Mouse (Mus musculus) hindbrain, embryonic 12.5 days (tissue): ENCODE measurements around the gene Gm5849. TPM values are rescaled to one million over a fixed set of nuclear protein-coding genes. Genes with fewer than 3 reads are reported as not detected.
"Not testable (repeated sequence)": the region's sequence is repeated elsewhere in the genome, so short reads cannot be mapped to it uniquely, and the experiment has no call there.

ENCODE experiments used
- ATAC-seq: fragments of 200-750 bp; cut with Nextera tagmentation; 2 replicates; pipeline ENCODE4 v1.8.0; 2017; ENCODE audit warnings: moderate TSS enrichment; ENCODE audit not compliant: low FRiP score
- H3K27ac ChIP-seq: fragments of 300-500 bp; sonication (generic); 2 replicates; pipeline ENCODE4 v1.5.1; 2016; ENCODE audit warnings: mild to moderate bottlenecking
- H3K27me3 ChIP-seq: fragments of 300-500 bp; sonication (generic); 2 replicates; pipeline ENCODE4 v1.6.1; 2016; ENCODE audit warnings: mild to moderate bottlenecking
- H3K36me3 ChIP-seq: fragments of 300-500 bp; sonication (generic); 2 replicates; pipeline ENCODE4 v1.6.1; 2016; ENCODE audit warnings: mild to moderate bottlenecking
- H3K4me1 ChIP-seq: fragments of 300-500 bp; sonication (generic); 2 replicates; pipeline ENCODE4 v1.6.1; 2016
- H3K4me2 ChIP-seq: fragments of 300-500 bp; sonication (generic); replicated peaks from 2 replicates; pipeline ENCODE4 v1.6.1; 2016; ENCODE audit warnings: mild to moderate bottlenecking
- H3K4me3 ChIP-seq: fragments of 300-500 bp; sonication (generic); 2 replicates; pipeline ENCODE4 v1.5.1; 2016; ENCODE audit warnings: mild to moderate bottlenecking
- H3K9ac ChIP-seq: fragments of 300-500 bp; sonication (generic); 2 replicates; pipeline ENCODE4 v1.6.1; 2016; ENCODE audit warnings: mild to moderate bottlenecking, moderate library complexity
- H3K9me3 ChIP-seq: fragments of 300-500 bp; sonication (generic); replicated peaks from 2 replicates; pipeline ENCODE4 v1.6.1; 2016; ENCODE audit warnings: mild to moderate bottlenecking
- WGBS: fragments of 180-500 bp; shearing (Covaris S2); methylation state at CpG from one replicate; pipeline ENCODE4 v1.1.7; 2016; 5-methylcytosine and 5-hydroxymethylcytosine counted together
- polyA plus RNA-seq: library from polyadenylated mRNA; unstranded; fragments of >200 nt; fragmentation: Nextera tagmentation; extraction: Ambion mirVana; gene quantifications from 2 replicates; pipeline ENCODE4 v1.2.1, GENCODE M21; 2016

Gm5849 gene
- not detected in 2 replicates for polyA plus RNA-seq

GRCm38 (mm10) chr3:90777776-90778175 is at the start of gene Gm5849:
Gene Gm5849 (minus strand): TSS chr3:90777876.
- WGBS: 95% methylated on average over 1 of the region's 1 CpGs
- H3K36me3 ChIP-seq: not testable (repeated sequence)

GRCm38 (mm10) chr3:90749658-90750057 is 28.0 kb downstream of the Gm5849 start:
- no peak overlapping the region for H3K27ac ChIP-seq
- no peak overlapping the region for H3K4me3 ChIP-seq
- no peaks in the 10 kb centered on the region for H3K36me3 ChIP-seq
- H3K4me2 ChIP-seq: no peak overlapping the region
- H3K9ac ChIP-seq: no peak overlapping the region
- 98% methylated on average over 1 of the region's 1 CpGs for WGBS
- no peaks in the 10 kb centered on the region for H3K27me3 ChIP-seq
- H3K4me1 ChIP-seq: no peaks in the 10 kb centered on the region
- no peak for ATAC-seq
- H3K9me3 ChIP-seq: no peaks in the 10 kb centered on the region

More at GRCm38 (mm10) chr3:90777776-90778175, at the start of gene Gm5849:
- H3K9me3 ChIP-seq, ATAC-seq, H3K9ac ChIP-seq, H3K4me1 ChIP-seq, H3K27me3 ChIP-seq, H3K27ac ChIP-seq, H3K4me3 ChIP-seq, H3K4me2 ChIP-seq: not testable (repeated sequence)

GRCm38 (mm10) chr3:90726606-90727005 is 51.1 kb downstream of the Gm5849 start, which contains the start of gene Pglyrp4:
Gene Pglyrp4 (plus strand): TSS chr3:90726906.
- Histone ChIP-seq H3K27me3 (no peaks in the 10 kb centered on the region), H3K4me1 (no peaks in the 10 kb centered on the region), H3K9ac (no peak within 1 kb of the TSS), H3K4me2 (no peak within 1 kb of the TSS), H3K9me3 (no peaks in the 10 kb centered on the region), H3K27ac (no peak within 1 kb of the TSS), H3K4me3 (no peak within 1 kb of the TSS), H3K36me3 (no peaks in the 10 kb centered on the region)
- 95% methylated on average over 3 of the region's 3 CpGs for WGBS
- no peak for ATAC-seq

Other genes starting within 250 kb of the Gm5849 start
- 40.0 and 45.8 TPM in 2 replicates for gene S100a16, start 240.6 kb downstream of the Gm5849 start, polyA plus RNA-seq
- gene S100a3, start 217.3 kb downstream of the Gm5849 start, polyA plus RNA-seq: 0.59 and 0.63 TPM in 2 replicates
- not detected in 2 replicates for gene S100a2, start 187.6 kb downstream of the Gm5849 start, polyA plus RNA-seq
- not detected in 2 replicates for gene Gm42674, start 176.0 kb downstream of the Gm5849 start, polyA plus RNA-seq
- gene S100a4, start 174.1 kb downstream of the Gm5849 start, polyA plus RNA-seq: 1.2 and 1.3 TPM in 2 replicates
- gene S100a5, start 169.4 kb downstream of the Gm5849 start, polyA plus RNA-seq: not detected in 2 replicates
- gene S100a6, start 165.0 kb downstream of the Gm5849 start, polyA plus RNA-seq: 28.5 and 30.3 TPM in 2 replicates
- not detected in 2 replicates for gene S100a7a, start 123.9 kb downstream of the Gm5849 start, polyA plus RNA-seq
- 8.2 and 19.4 TPM in 2 replicates for gene S100a8, start 108.9 kb downstream of the Gm5849 start, polyA plus RNA-seq
- gene S100a9, start 82.2 kb downstream of the Gm5849 start, polyA plus RNA-seq: 7.9 and 10.2 TPM in 2 replicates
- not detected in 2 replicates for gene Pglyrp4, start 51.0 kb downstream of the Gm5849 start, polyA plus RNA-seq